Mouse (Mus musculus) lung, adult 2 months (tissue): Measurements from ENCODE around the gene Rnf26.

Experiments used
- CTCF ChIP-seq: fragments of 200-500 bp; IDR thresholded peaks from 2 replicates; pipeline ENCODE4 v1.5.1; 2011; ENCODE audit warnings: mild to moderate bottlenecking, low read length, control low read depth; ENCODE audit not compliant: insufficient read depth
- POLR2A ChIP-seq: fragments of 200-500 bp; IDR thresholded peaks from 2 replicates; pipeline ENCODE4 v1.6.1; 2011; ENCODE audit warnings: low read depth, mild to moderate bottlenecking, control low read depth, low read length, borderline replicate concordance; ENCODE audit errors: extremely low read depth

DNA sequence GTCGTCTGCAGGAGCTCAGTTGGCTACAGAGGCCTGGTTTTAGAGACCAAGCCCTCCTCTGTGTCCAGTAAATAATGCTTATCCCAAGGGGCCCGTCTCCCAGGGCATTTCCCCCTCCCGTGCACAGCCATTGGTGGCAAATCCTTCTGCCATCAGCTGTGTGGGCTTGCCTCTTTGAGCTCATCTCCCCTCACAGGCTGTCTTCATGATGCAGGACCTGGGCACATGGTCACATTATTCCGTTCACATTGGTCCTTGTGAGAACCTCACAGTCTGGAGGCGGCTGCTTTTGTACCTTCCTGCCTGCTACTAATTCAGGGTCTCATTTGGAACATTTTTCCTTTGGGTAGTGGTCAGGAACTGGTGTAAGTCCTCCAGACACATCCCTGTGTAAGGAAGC, 28.6 kb upstream of the Rnf26 start:
- TF ChIP-seq CTCF (no peak), POLR2A (no peak)
